Mouse (Mus musculus): ENCODE results near the gene Cyren. TPM values are rescaled to one million over a fixed set of nuclear protein-coding genes. Genes with fewer than 3 reads are reported as not detected.

Cyren gene
- polyA plus RNA-seq, 1 experiment from 2014 or later = 18.1 TPM

DNA sequence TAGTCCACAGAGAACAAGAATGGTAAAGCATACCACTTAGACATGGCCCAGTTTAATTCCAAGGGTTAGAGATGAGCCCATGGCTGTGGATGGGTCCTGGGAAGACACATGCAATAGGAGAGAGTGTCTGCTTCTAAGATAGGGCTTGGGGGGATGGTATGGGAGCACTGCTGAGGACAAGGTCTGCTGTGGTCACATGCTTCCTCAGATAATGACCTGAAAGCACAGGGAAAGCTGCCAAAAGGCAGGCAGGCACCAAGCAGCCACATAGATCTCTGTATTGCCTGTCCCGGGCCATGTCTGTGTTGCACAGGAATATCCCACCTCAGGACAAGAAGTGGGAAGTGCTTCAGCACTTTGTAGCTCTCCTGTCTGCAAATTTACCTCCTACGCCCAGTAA lies 21.3 kb upstream of the Cyren start:
- H3K9ac ChIP-seq (replicated peaks) = no peak overlapping the region
- ATAC-seq (ENCODE audit: insufficient number of reproducible peaks, insufficient read depth, low FRiP score, low TSS enrichment, low read depth) = no peak
- no peaks in the 10 kb centered on the region for H3K9me3 ChIP-seq
- no peaks in the 10 kb centered on the region for H3K4me1 ChIP-seq (replicated peaks)
- no peak overlapping the region for H3K4me2 ChIP-seq
- no peaks in the 10 kb centered on the region for H3K27me3 ChIP-seq
- 79% methylated on average over 2 of the region's 2 CpGs for WGBS
- H3K36me3 ChIP-seq = peaks cover 83% of the 10 kb centered on the region
- no peak overlapping the region for H3K27ac ChIP-seq
- H3K4me3 ChIP-seq (replicated peaks) = no peak overlapping the region

DNA sequence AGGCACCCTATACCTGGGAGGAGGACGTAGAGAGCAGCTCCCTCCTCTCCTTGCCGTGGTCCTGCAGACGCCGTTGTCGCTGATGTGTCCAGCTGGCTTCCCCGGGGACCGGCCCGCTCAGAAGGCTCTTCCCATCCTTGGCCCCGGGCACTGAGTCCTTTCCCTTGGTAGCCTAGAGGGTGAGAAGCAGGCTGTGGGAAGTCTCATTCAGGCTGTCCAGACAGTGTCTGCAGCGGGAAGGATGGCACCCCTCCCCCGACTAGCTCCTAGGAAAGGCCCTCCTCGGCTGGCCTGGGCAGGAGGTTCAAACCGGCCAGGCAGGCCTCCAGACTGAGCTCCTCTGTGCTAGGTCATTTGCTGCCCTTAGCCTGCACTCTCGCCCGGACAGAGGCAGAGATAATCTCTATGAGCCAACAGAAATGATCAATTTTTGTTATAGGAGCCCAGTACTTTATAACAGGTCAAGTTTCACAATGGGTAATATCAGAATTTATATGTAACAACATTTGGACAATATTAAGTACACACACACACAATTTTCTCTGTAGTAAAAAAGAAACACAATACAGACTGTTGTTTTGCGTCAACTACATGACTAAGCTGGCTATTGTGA lies 18.4 kb upstream of the Cyren start:
- Histone ChIP-seq H3K36me3 (peaks cover 87% of the 10 kb centered on the region), H3K27me3 (no peaks in the 10 kb centered on the region), H3K4me3 (replicated peaks) (no peak overlapping the region), H3K4me1 (replicated peaks) (no peaks in the 10 kb centered on the region), H3K4me2 (no peak overlapping the region), H3K9ac (replicated peaks) (no peak overlapping the region), H3K9me3 (no peaks in the 10 kb centered on the region), H3K27ac (no peak overlapping the region)
- WGBS = 53% methylated on average over 16 of the region's 16 CpGs
- ATAC-seq (ENCODE audit: insufficient number of reproducible peaks, insufficient read depth, low FRiP score, low TSS enrichment, low read depth) = no peak

DNA sequence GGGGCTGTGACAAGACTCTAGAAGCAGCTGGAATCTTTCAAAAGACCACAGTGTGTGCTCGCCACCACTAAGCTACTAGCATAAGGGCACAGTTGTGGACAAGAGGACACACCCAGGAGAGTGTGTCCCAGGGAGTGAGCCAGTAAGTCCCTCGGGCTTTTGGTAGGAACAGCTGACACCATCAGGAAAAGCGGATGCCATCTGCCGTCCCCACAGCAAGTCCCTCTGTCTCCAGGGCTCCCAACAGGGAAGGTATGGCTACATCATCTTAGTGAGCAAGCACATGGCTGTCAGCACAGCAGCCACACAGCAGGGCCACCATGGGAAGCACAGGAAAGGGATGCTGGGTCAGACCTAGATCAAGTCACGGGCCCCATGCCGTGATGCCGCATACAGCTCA lies 17.7 kb upstream of the Cyren start:
- no peaks in the 10 kb centered on the region for H3K9me3 ChIP-seq
- H3K27ac ChIP-seq = no peak overlapping the region
- WGBS = 90% methylated on average over 7 of the region's 7 CpGs
- no peak overlapping the region for H3K9ac ChIP-seq (replicated peaks)
- H3K4me2 ChIP-seq = no peak overlapping the region
- H3K27me3 ChIP-seq = no peaks in the 10 kb centered on the region
- peaks cover 86% of the 10 kb centered on the region for H3K36me3 ChIP-seq
- no peaks in the 10 kb centered on the region for H3K4me1 ChIP-seq (replicated peaks)
- no peak overlapping the region for H3K4me3 ChIP-seq (replicated peaks)
- ATAC-seq (ENCODE audit: insufficient number of reproducible peaks, insufficient read depth, low FRiP score, low TSS enrichment, low read depth) = no peak

DNA sequence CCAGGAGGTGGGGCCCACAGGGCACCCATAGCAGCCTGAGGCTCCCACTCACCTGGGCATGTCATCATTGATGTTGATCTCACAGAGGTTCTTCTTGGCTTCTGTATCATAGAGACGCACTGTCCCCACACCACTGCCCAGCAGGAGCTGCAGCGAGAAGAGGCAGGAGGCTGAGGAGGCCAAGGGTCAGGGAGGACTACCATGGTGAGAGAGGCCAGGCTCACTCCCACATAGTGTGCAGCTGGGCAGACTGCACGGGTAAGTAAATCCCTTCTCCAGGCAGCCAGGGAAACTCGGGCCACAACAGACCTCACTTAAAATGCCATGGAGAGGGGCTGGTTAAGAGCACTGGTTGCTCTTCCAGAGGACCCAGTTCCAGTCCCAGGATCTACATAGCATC lies 11.3 kb upstream of the Cyren start:
- no peaks in the 10 kb centered on the region for H3K27me3 ChIP-seq
- 76% methylated on average over 4 of the region's 4 CpGs for WGBS
- no peak overlapping the region for H3K27ac ChIP-seq
- no peaks in the 10 kb centered on the region for H3K4me1 ChIP-seq (replicated peaks)
- ATAC-seq (ENCODE audit: insufficient number of reproducible peaks, insufficient read depth, low FRiP score, low TSS enrichment, low read depth) = no peak
- no peak overlapping the region for H3K9ac ChIP-seq (replicated peaks)
- H3K9me3 ChIP-seq = no peaks in the 10 kb centered on the region
- H3K4me2 ChIP-seq = no peak overlapping the region
- no peak overlapping the region for H3K4me3 ChIP-seq (replicated peaks)
- H3K36me3 ChIP-seq = peaks cover 90% of the 10 kb centered on the region

DNA sequence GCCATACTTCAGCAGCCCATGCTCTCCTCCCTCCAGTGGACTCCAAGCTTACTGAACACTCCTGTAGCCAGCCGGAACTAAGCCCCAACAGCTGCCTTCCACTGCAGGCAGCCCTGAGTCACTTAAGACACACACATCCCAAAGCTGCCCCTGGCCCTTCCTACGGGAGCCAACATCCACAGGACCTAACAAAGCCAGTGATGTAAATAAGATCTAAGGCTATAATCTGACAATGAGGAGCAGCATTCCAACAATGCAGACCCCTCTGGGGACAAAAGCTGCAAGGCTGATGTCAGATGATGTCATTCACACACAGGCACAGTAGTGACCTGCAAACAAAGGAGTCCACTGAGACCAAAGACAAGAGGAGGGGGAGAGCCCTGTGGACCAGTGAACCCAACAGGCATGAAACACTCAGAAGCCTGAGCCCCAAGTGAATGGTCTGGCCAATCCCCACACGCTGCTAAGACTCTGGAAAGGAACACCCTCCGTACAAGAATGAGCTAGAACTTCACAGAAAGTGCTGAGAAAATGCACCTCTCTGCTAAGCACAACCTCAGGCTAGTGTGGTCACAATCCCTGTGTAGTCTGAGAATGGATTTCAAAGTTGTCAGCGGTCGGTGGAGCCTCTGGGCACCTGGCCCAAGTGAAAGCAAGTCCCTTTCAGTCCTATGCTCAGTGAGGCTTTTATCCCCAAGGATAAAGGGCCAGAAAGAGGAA lies 9.4 kb upstream of the Cyren start:
- Histone ChIP-seq H3K27ac (no peak overlapping the region; the same call in 1 of the 2 replicates), H3K9ac (replicated peaks) (no peak overlapping the region), H3K4me1 (replicated peaks) (no peaks in the 10 kb centered on the region), H3K4me3 (replicated peaks) (no peak overlapping the region), H3K27me3 (no peaks in the 10 kb centered on the region), H3K4me2 (no peak overlapping the region), H3K36me3 (peaks cover 89% of the 10 kb centered on the region), H3K9me3 (no peaks in the 10 kb centered on the region)
- WGBS = 83% methylated on average over 6 of the region's 6 CpGs
- ATAC-seq (ENCODE audit: insufficient number of reproducible peaks, insufficient read depth, low FRiP score, low TSS enrichment, low read depth) = peak; percentile 56; the same call in 1 of the 2 replicates

DNA sequence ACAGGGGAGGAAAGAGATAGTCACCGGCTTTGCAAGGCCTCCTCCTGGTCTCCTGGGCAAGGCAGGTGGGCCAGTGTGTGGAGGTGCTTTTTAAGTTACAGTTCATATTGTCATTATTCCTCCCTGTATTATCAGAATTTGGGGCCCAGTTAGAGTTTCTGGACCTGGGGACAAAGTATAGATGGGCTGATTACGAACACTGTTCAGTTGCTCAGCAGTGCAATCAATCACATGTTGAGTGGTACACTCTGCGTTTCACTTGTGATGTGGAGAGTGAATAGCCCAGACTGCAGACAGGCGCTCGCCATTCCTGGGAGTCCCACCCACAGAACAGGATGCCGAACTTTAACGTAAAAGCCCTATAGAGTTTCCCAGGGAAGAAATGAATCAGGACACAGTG lies 6.9 kb upstream of the Cyren start:
- peaks cover 86% of the 10 kb centered on the region for H3K36me3 ChIP-seq
- H3K27me3 ChIP-seq = no peaks in the 10 kb centered on the region

DNA sequence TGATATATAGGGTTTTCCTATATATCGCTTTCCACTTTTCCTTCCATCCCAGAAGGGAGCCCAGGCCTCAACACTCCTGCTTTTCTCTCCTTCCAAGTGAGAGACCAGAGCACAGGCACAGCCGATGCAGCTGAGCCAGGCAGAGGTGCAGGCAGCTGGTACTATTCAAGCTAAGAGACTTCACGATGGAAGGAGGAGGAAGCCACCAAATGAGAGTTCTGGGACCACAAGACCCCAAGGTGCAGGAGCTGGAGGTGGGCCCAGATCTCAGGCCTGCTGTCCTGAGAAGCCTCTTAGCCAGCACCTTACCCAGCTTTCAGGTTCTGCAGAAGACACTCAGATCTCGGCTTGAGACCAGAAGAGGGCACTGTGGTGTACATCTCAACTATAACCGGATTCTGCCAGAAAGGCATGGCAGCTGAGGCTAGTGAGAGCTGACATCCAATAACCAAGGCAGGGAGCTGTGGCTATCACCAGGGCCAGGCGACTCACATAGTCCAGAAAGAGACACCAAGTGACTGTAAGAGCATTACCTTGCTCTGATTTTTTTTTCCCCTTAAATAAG lies 2.1 kb upstream of the Cyren start:
- Histone ChIP-seq H3K4me3 (replicated peaks) (no peak overlapping the region), H3K9me3 (no peaks in the 10 kb centered on the region), H3K4me2 (no peak overlapping the region), H3K27me3 (no peaks in the 10 kb centered on the region), H3K9ac (replicated peaks) (no peak overlapping the region), H3K36me3 (peaks cover 52% of the 10 kb centered on the region), H3K4me1 (replicated peaks) (peaks cover 20% of the 10 kb centered on the region), H3K27ac (no peak overlapping the region)
- WGBS = 59% methylated on average over 6 of the region's 6 CpGs
- ATAC-seq (ENCODE audit: insufficient number of reproducible peaks, insufficient read depth, low FRiP score, low TSS enrichment, low read depth) = no peak

More for the DNA sequence above, 6.9 kb upstream of the Cyren start:
- no peaks in the 10 kb centered on the region for H3K9me3 ChIP-seq
- H3K27ac ChIP-seq = no peak overlapping the region
- H3K4me1 ChIP-seq (replicated peaks) = no peaks in the 10 kb centered on the region
- H3K9ac ChIP-seq (replicated peaks) = no peak overlapping the region
- no peak overlapping the region for H3K4me3 ChIP-seq (replicated peaks)
- WGBS = 81% methylated on average over 7 of the region's 7 CpGs
- no peak overlapping the region for H3K4me2 ChIP-seq
- no peak for ATAC-seq (ENCODE audit: insufficient number of reproducible peaks, insufficient read depth, low FRiP score, low TSS enrichment, low read depth)

DNA sequence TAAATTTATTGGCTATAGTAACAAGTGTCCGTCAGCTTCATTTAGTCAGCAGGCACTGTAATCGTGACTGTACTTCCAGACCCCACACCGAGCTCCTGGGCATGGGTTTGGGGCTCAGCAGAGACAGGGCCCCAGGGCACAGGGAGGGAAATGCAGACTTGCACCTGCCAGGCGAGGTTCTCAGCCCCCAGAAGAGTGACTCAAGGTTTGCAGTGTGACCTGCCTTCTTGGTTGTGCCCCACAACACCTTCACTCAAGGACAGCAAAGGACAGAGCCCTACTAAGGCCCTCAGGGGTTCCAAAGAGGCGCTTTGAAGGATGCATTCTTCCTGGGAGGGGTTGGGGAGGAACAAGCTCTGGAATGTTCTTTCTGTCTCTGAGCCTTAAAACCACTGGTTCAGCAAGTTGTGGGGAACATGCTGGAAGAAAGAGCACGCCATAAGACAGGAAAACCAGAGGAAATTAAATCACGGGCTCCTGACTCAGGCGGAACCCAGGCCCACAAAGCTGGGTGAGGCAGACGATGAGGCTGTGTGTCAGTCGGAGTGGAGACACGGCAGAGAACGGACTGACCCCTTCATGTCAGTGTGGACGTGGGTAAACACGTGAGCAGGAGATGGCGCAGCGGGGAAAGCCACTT lies 1.4 kb upstream of the Cyren start:
- Histone ChIP-seq H3K9me3 (no peaks in the 10 kb centered on the region), H3K27ac (no peak overlapping the region), H3K27me3 (no peaks in the 10 kb centered on the region), H3K9ac (replicated peaks) (no peak overlapping the region), H3K36me3 (peaks cover 45% of the 10 kb centered on the region), H3K4me2 (no peak overlapping the region), H3K4me3 (replicated peaks) (no peak overlapping the region), H3K4me1 (replicated peaks) (peaks cover 20% of the 10 kb centered on the region)
- 81% methylated on average over 16 of the region's 16 CpGs for WGBS
- no peak for ATAC-seq (ENCODE audit: insufficient number of reproducible peaks, insufficient read depth, low FRiP score, low TSS enrichment, low read depth)

DNA sequence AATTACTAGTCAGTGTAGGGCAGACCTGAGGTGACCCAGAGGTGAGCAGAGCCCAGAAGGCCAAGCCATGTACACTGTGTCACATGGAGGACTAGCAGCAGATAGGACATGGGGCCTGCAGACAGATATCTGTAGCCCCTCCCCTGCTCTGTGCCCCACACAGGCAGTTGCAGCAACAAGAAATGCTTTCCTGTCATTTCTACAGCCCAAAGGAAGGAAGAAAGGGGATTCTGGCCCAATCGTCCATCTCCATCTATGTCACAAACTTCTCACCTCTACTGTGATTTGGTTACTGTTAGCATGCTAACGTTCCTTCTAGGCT lies 1.1 kb downstream of the Cyren start:
- WGBS = 20% methylated on average over 2 of the region's 2 CpGs
- no peaks in the 10 kb centered on the region for H3K27me3 ChIP-seq
- H3K36me3 ChIP-seq = peaks cover 39% of the 10 kb centered on the region
- peak overlapping the region; percentile 94; the same call in 1 of the 2 replicates for H3K27ac ChIP-seq
- H3K4me3 ChIP-seq (replicated peaks) = peak overlapping the region; percentile 72
- no peak for ATAC-seq (ENCODE audit: insufficient number of reproducible peaks, insufficient read depth, low FRiP score, low TSS enrichment, low read depth)
- no peaks in the 10 kb centered on the region for H3K9me3 ChIP-seq
- H3K4me1 ChIP-seq (replicated peaks) = peaks cover 20% of the 10 kb centered on the region
- H3K9ac ChIP-seq (replicated peaks) = peak overlapping the region; percentile 77
- peak overlapping the region; percentile 79 for H3K4me2 ChIP-seq

DNA sequence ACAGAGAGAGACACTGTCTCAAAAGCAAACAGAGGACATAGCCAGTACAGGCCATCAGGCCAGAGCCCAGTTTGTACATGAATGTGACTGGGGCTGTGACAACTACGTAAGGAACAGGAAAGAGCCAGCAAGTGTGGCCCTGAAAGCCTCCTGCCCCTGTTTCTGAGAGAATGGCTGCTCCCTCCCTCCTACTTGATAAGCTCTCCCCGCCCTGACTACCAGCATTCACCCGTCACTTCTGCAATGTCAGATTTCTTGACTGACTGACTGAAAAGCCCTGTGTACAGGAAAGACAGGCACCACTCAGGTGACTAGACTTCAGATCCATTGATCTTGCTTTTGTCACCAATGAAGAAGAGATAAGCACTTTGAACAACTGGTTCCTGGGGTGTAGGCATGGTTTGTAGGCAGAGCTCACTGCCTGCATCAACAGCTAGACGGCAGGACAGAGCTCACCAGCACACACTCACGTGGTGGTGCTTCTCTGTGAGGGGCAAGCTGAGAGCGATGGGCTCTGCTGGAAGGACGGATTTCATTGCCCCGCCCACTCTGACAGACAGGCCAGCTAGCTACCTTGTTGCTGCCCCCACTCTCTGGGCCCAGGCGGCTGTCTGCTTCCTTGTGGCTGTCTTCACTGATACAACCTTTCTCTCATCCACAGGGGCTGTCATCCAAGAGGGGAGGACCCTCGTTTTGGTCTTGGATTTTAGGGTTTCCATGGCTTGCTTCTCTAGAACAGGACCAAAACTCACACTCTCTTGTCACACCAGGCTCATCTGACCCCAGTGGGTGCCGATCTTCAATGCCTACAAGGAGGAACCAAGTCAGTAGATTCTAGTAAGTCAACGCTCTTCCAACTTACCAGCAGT lies 1.7 kb downstream of the Cyren start:
- 59% methylated on average over 12 of the region's 12 CpGs for WGBS
- Histone ChIP-seq H3K27ac (no peak overlapping the region), H3K36me3 (peaks cover 36% of the 10 kb centered on the region), H3K4me3 (replicated peaks) (peak overlapping the region; percentile 72; the same call in 1 of the 2 replicates), H3K4me2 (peak overlapping the region; percentile 79), H3K27me3 (no peaks in the 10 kb centered on the region), H3K9me3 (no peaks in the 10 kb centered on the region), H3K4me1 (replicated peaks) (peaks cover 20% of the 10 kb centered on the region), H3K9ac (replicated peaks) (no peak overlapping the region; the same call in 1 of the 2 replicates)
- ATAC-seq (ENCODE audit: insufficient number of reproducible peaks, insufficient read depth, low FRiP score, low TSS enrichment, low read depth) = no peak

Measured in limb, embryonic 12.5 days (tissue).